Mouse (Mus musculus) erythroblast, embryonic 14.5 days (primary cell): ENCODE measurements around the gene Asxl1.

Source experiments
- GATA1 ChIP-seq: IDR thresholded peaks from 2 replicates; pipeline ENCODE4 v1.6.1; 2012; ENCODE audit warnings: low read length, inconsistent platforms, mixed read lengths
- TAL1 ChIP-seq: IDR thresholded peaks from 3 replicates; pipeline ENCODE4 v1.6.1; 2012; ENCODE audit warnings: low read length, inconsistent platforms, mixed read lengths

GRCm38 (mm10) chr2:153354648-153355047, 9.0 kb downstream of the Asxl1 start:
- TF ChIP-seq GATA1 = no peak
- no peak for TF ChIP-seq TAL1
